Mouse (Mus musculus) midbrain, embryonic 11.5 days (tissue): Measurements from ENCODE around the gene Rfx4. TPM values are rescaled to one million over a fixed set of nuclear protein-coding genes. Genes with fewer than 3 reads are reported as not detected.
A peak's percentile ranks its signal among the peaks of the same experiment; 100 is the strongest.

Experiments used
- ATAC-seq: fragments of 200-750 bp; cut with Nextera tagmentation; 2 replicates; pipeline ENCODE4 v1.8.0; 2017; ENCODE audit warnings: moderate TSS enrichment, moderate library complexity; ENCODE audit not compliant: low FRiP score
- DNase-seq: peaks from one replicate; pipeline ENCODE4 v3.0.0; 2015; ENCODE audit warnings: low spot score; ENCODE audit errors: missing footprints
- H3K27ac ChIP-seq: fragments of 300-500 bp; sonication (generic); 2 replicates; pipeline ENCODE4 v1.5.1; 2014; ENCODE audit warnings: low read depth, low read length
- H3K27me3 ChIP-seq: fragments of 300-500 bp; sonication (generic); 2 replicates; pipeline ENCODE4 v1.6.1; 2014; ENCODE audit warnings: mild to moderate bottlenecking, low read length, moderate library complexity, mixed read lengths; ENCODE audit not compliant: control insufficient read depth, insufficient read depth
- H3K36me3 ChIP-seq: fragments of 300-500 bp; sonication (generic); 2 replicates; pipeline ENCODE4 v1.6.1; 2014; ENCODE audit warnings: mild to moderate bottlenecking, low read length, moderate library complexity, mixed read lengths; ENCODE audit not compliant: control insufficient read depth, insufficient read depth
- H3K4me1 ChIP-seq: fragments of 300-500 bp; sonication (generic); 2 replicates; pipeline ENCODE4 v1.6.1; 2014; ENCODE audit warnings: low read length; ENCODE audit not compliant: control insufficient read depth, insufficient read depth
- H3K4me2 ChIP-seq: fragments of 300-500 bp; sonication (generic); 2 replicates; pipeline ENCODE4 v1.6.1; 2014; ENCODE audit warnings: mild to moderate bottlenecking, moderate library complexity
- H3K4me3 ChIP-seq: fragments of 300-500 bp; sonication (generic); 2 replicates; pipeline ENCODE4 v1.5.1; 2014; ENCODE audit warnings: low read depth, low read length
- H3K9ac ChIP-seq: fragments of 300-500 bp; sonication (generic); 2 replicates; pipeline ENCODE4 v1.6.1; 2014; ENCODE audit warnings: low read length
- H3K9me3 ChIP-seq: fragments of 300-500 bp; sonication (generic); 2 replicates; pipeline ENCODE4 v1.6.1; 2016; ENCODE audit warnings: low read length; ENCODE audit not compliant: control insufficient read depth
- WGBS: fragments of 180-500 bp; shearing (Covaris S2); extraction: QIAGEN DNeasy Blood & Tissue Kit; methylation state at CpG from one replicate; pipeline ENCODE4 v1.1.7; 2014; 5-methylcytosine and 5-hydroxymethylcytosine counted together
- polyA plus RNA-seq: library from polyadenylated mRNA; unstranded; fragments of >200 nt; fragmentation: Nextera tagmentation; extraction: Ambion mirVana; gene quantifications from 2 replicates; pipeline ENCODE4 v1.2.1, GENCODE M21; 2014

Rfx4 gene
- polyA plus RNA-seq, 1 experiment from 2014 or later: 68.0 TPM

DNA sequence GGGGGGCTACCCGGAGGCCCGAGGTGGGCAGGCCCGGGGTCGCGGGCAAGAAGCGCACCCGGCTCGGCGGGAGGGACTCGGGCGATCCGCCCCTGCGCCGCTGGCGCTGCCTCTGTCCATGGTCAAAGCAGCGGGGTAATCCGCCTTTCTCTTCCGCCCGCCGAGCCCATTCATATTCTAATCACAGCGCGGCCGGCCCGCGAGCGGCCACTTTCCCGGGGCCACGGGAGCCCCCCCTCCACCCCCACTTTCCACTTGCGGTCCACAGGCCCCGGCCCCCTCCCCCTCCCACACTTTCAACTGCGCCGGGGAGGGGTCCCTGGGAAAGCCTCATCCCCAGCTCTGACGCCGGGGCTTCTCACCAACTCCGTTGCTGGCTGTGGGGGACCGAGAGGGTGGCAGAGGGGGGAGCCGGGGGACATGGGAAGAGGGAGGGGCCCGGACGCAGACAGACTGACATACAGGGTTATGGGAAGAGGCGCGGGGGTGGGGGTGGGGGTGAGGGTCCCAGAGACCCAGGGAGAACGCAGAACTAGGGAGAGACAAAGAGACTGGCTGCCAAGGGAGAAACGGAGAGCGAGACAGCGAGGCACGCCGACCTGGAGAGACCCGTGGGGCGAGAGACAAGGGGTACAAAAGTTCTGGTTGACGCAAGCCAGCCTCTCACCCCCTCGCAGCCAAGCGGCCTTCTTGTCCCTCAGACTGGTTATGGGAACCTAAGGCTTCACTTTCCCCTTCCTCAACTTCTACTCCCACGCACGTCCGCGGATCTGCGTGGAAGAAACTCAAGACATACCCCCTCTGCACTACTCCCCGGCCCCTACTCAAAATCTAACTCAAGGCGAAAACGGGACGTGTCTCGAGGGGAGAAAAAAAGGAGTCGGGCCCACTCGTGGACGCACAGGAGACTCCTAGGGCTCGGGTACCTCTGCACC, 744 bp upstream of the Rfx4 start:
- H3K4me3 ChIP-seq: peak overlapping the region; percentile 79
- peaks cover 14% of the 10 kb centered on the region; the same call in 1 of the 2 replicates for H3K27me3 ChIP-seq
- H3K27ac ChIP-seq: peak overlapping the region; percentile 99
- peaks cover 23% of the 10 kb centered on the region for H3K4me1 ChIP-seq
- 2% methylated on average over 66 of the region's 66 CpGs for WGBS
- peak overlapping the region; percentile 68 for H3K9ac ChIP-seq
- no peaks in the 10 kb centered on the region for H3K36me3 ChIP-seq
- no peaks in the 10 kb centered on the region for H3K9me3 ChIP-seq
- peak overlapping the region; percentile 90 for H3K4me2 ChIP-seq
- DNase-seq (peak; percentile 98), ATAC-seq (peak; percentile 81)

DNA sequence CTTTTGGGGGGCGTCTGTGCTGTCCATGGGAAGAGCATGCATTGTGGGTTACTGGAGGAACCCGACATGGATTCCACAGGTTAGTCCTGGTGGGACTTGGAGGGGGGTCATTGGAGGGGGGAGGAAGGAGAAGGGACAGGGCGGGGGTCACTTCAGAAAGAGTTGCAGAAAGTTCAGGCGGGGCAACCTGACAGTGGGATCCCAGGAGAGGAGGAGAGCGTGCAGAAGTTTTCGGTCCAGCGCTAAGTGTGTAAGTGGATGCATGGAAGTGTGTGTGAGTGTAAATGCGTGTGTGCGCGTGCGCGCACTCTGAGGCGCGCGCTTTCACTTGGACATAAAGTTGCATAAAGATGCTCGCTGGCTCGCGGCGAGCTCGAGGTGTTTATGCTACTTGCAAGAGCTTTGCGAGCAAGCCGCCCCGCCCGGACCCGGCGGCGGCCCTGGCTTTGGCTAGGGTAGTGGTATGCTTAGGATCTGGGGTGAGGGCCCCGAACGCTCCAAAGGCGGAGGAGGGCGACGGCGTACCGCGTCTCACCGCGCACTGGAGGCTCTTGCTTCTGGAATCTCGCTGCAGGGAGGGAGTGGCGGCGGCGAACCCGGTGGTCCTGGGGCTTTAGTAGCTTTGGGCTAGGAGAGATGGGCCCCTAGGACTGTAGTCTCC, 703 bp downstream of the Rfx4 start:
- Histone ChIP-seq H3K27ac (peak overlapping the region; percentile 99), H3K4me3 (peak overlapping the region; percentile 79), H3K4me2 (peak overlapping the region; percentile 90), H3K4me1 (peaks cover 33% of the 10 kb centered on the region), H3K9me3 (no peaks in the 10 kb centered on the region), H3K9ac (peak overlapping the region; percentile 94), H3K27me3 (peaks cover 14% of the 10 kb centered on the region; the same call in 1 of the 2 replicates), H3K36me3 (no peaks in the 10 kb centered on the region)
- peak; percentile 97 for DNase-seq
- 0% methylated on average over 42 of the region's 42 CpGs for WGBS
- 0 out of 2 replicates have a peak, but pooled peaks have one; percentile 3 for ATAC-seq

DNA sequence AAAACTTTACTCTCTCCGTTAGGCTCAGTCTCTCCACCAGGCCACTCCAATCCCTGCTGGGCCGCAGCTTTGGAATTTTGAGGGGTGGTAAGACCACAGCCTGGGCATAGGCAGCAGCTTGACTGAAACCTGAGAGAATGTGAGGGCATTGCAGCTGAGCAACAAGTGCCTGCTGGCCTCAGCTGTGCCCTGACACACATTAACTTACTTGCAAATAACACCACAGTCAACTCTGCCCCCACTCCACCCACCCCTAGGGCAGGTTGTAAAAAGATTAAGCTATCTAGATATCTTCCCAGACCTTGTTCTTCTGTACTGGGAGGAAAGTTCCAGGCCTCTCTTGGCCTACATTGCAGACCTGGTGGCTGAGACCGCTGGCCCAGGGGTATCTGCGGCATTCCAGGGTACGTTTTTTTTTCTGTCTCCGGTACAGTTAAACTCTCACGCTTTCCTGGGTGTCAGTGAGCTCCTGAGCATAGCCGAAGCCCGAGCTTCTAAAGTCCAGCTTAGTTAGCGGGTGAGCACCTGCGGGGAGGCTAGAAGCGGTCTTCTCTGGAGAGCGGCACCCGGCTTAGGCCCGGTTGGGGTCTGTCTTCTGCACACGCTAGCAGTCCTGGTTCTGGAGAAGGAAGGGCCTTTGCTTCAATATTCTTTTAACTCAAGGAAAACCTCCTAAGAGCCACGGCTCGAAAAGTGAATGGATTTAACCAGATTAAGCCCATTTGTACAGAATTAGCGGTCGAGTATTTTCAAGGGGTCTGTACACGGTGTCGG, 1.8 kb downstream of the Rfx4 start:
- under 1% methylated on average over 22 of the region's 22 CpGs for WGBS
- H3K9ac ChIP-seq: peak overlapping the region; percentile 94

DNA sequence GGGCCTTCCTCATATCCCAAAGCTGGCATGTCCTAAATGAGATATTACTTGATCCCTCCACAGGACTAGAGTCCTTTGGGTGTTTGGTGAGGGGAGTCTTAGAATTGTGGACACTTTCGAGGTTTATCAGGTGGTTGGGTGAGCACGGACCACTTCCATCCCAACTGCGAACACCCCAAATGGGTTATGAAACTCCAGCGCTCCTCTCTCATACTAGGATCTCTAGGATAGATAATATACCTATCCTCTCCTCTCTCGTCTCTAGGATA, 2.3 kb downstream of the Rfx4 start:
- WGBS: under 1% methylated on average over 5 of the region's 5 CpGs
- peaks cover 9% of the 10 kb centered on the region; the same call in 1 of the 2 replicates for H3K27me3 ChIP-seq
- peak overlapping the region; percentile 79 for H3K4me3 ChIP-seq

More for the DNA sequence above, 1.8 kb downstream of the Rfx4 start:
- peak; percentile 95 for DNase-seq
- peak overlapping the region; percentile 79 for H3K4me3 ChIP-seq
- peaks cover 14% of the 10 kb centered on the region; the same call in 1 of the 2 replicates for H3K27me3 ChIP-seq
- peaks cover 39% of the 10 kb centered on the region for H3K4me1 ChIP-seq
- no peak for ATAC-seq
- H3K4me2 ChIP-seq: peak overlapping the region; percentile 90
- peak overlapping the region; percentile 99 for H3K27ac ChIP-seq
- H3K36me3 ChIP-seq: no peaks in the 10 kb centered on the region
- H3K9me3 ChIP-seq: no peaks in the 10 kb centered on the region

DNA sequence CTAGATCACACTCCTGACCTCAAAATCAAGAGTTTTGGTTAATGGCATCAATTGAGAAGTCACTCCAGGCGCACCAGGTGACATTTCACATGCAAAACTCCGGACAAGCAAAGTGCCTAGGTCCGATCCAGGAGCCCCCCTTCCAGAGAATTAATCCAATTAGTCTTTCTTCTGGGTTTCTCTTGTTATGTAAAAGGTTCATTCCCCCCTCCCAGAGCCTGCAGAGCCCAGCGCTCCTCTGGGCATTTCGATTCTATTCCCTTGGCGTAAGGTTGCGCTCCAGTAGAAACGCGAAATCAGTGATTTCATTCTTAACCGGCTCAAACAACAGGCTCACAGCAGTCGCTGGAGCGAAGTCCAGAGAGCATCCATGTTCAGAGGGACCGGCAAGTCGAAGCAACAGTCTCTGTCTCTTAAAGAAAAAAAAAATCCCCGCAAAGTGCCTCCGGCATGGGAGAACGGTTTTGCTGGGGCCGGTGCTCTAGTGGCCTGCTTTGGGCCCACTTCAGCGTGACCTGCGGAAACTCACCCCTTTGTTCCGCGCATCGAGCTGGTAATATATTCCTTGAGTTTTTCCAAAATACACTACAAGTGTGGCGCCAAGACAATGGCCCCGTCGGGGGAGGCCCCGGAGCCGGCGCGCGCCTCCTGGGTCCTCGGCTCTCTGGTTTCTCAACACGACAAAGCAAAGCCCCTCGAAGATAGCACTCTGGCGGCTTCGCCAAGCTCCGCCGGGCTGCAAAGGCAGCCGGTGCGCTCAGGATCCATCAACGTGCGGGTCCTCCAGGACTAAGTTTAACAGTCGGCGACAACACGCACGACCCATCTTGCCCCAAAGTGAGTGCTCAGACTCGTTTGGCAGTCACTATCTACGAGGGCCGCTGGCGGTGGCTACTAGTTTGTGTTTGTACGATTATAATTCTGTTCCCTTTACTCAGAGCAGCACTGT, 2.9 kb downstream of the Rfx4 start:
- Histone ChIP-seq H3K4me2 (peak overlapping the region; percentile 90), H3K4me1 (peaks cover 45% of the 10 kb centered on the region), H3K27ac (peak overlapping the region; percentile 86), H3K9me3 (no peaks in the 10 kb centered on the region), H3K27me3 (peaks cover 9% of the 10 kb centered on the region; the same call in 1 of the 2 replicates), H3K4me3 (peak overlapping the region; percentile 79), H3K36me3 (no peaks in the 10 kb centered on the region), H3K9ac (peak overlapping the region; percentile 94)
- DNase-seq (peak; percentile 97), ATAC-seq (no peak)
- under 1% methylated on average over 51 of the region's 51 CpGs for WGBS

More for the DNA sequence above, 2.3 kb downstream of the Rfx4 start:
- Histone ChIP-seq H3K27ac (peak overlapping the region; percentile 99), H3K36me3 (no peaks in the 10 kb centered on the region), H3K4me2 (peak overlapping the region; percentile 90), H3K9me3 (no peaks in the 10 kb centered on the region), H3K4me1 (peaks cover 41% of the 10 kb centered on the region), H3K9ac (peak overlapping the region; percentile 94)
- DNase-seq: no peak
- no peak for ATAC-seq

DNA sequence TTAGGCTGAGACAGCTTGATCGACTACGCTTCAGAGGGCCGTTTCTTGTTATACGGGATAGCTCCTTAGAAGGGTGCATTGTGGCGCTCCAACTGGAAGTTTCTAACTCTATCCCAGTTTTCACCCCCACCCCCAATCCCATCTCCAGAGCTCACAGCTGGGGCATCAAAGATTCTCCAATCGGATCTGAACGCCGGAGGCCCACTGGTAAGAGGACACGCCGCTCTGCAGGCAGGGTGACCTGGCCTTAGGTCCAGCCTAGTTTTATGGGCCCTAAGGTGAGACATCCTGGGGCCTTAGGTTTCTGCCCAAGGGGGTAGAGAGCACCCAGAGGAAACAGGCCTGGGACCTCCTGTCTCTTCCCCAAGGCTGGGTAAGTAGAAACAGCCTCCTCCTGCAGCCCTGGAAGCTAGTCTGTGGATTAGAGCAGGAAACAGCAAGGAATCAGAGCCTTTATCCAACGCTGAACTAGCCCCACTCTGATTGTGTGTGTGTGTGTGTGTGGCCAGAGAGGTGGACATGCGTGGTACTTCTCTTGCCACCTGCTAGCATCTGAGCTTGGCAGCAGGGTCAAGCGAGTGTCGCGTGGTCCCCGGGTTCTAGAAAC, 3.8 kb downstream of the Rfx4 start:
- Histone ChIP-seq H3K9ac (peak overlapping the region; percentile 94), H3K27me3 (peaks cover 6% of the 10 kb centered on the region; the same call in 1 of the 2 replicates), H3K4me2 (peak overlapping the region; percentile 90), H3K27ac (peak overlapping the region; percentile 86), H3K4me1 (peaks cover 37% of the 10 kb centered on the region), H3K36me3 (no peaks in the 10 kb centered on the region), H3K9me3 (no peaks in the 10 kb centered on the region), H3K4me3 (peak overlapping the region; percentile 79)
- no peak for ATAC-seq
- peak; percentile 95 for DNase-seq
- WGBS: 1% methylated on average over 16 of the region's 16 CpGs

DNA sequence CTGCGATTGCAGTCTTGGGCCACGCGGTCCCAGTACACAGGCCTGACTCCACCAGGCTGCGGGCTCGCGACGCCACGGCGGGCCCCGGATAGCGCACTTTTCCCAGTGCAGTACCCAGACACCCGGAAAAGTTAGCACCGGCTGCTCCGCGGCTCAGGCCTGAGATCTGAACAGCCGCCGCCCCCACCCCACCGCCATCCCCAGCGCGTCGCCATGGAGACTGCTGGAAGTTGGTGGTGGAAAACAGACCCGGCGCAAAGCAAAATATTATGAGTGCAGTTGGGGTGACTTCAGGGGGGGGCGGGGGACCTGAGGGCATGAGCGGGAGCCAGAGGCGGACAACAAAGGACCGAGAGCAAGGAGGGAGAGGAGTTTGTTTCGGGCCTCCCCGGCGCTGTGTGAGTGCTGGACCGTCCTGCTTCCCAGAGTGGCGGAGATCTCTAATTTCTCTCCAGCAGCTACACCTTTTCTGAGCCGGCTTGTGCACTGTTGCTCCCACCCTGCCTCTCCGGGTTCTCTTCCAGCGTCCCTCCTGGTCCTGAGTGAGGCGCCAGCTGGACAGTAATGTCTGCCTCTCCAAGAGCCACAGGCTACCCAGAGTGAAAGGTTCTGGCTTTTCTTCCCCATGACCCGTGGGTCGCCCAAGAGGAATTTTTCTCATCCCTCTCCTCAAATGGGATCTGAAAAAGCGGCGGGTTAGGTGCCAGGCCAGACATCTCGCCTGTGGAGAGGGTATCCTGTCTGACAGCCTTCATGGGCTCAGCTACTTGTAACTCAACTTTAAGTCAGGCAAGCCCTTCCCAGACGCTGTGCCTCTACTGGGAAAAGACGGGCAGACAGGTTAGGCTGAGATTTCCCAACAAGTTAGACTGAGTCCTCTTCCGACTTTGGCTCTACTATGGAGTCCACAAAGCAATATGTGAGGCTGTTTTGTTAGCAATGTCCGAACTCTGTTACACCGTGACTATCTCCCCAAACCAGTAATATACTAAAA, 4.6 kb downstream of the Rfx4 start:
- DNase-seq (peak; percentile 96), ATAC-seq (peak; percentile 59)
- H3K27me3 ChIP-seq: peaks cover 6% of the 10 kb centered on the region; the same call in 1 of the 2 replicates
- peak overlapping the region; percentile 94 for H3K9ac ChIP-seq
- H3K4me1 ChIP-seq: peaks cover 34% of the 10 kb centered on the region
- peak overlapping the region; percentile 86 for H3K27ac ChIP-seq
- no peaks in the 10 kb centered on the region for H3K36me3 ChIP-seq
- peak overlapping the region; percentile 90 for H3K4me2 ChIP-seq
- 6% methylated on average over 46 of the region's 46 CpGs for WGBS
- no peaks in the 10 kb centered on the region for H3K9me3 ChIP-seq
- peak overlapping the region; percentile 79 for H3K4me3 ChIP-seq
